Mouse (Mus musculus) cerebellum, adult 2 months (tissue): ENCODE results near the gene Ggnbp2. TPM values are rescaled to one million over a fixed set of nuclear protein-coding genes. Genes with fewer than 3 reads are reported as not detected.

Source experiments
- DNase-seq, 2 experiments: peaks; one replicate each; pipeline ENCODE4 v3.0.0; 2021
- H3K27ac ChIP-seq: fragments of 200-500 bp; 2 replicates; pipeline ENCODE4 v1.5.1; 2012; ENCODE audit warnings: low read length, control low read depth, inconsistent platforms; ENCODE audit not compliant: insufficient read depth
- H3K27me3 ChIP-seq: fragments of 200-500 bp; 2 replicates; pipeline ENCODE4 v1.6.1; 2012; ENCODE audit warnings: inconsistent platforms, mild to moderate bottlenecking, low read length, moderate library complexity; ENCODE audit not compliant: control insufficient read depth, insufficient read depth
- H3K4me1 ChIP-seq: fragments of 200-500 bp; 2 replicates; pipeline ENCODE4 v1.6.1; 2011; ENCODE audit warnings: low read length; ENCODE audit not compliant: control insufficient read depth, insufficient read depth
- H3K4me3 ChIP-seq: fragments of 200-500 bp; replicated peaks from 2 replicates; pipeline ENCODE3; 2011; ENCODE audit warnings: mild to moderate bottlenecking, low read depth, low read length, control low read depth; ENCODE audit not compliant: insufficient read depth
- CTCF ChIP-seq: fragments of 200-500 bp; IDR thresholded peaks from 2 replicates; pipeline ENCODE4 v1.5.1; 2011; ENCODE audit warnings: low read depth, mild to moderate bottlenecking, control low read depth, low read length, moderate library complexity, borderline replicate concordance; ENCODE audit not compliant: insufficient read depth
- POLR2A ChIP-seq: fragments of 200-500 bp; IDR thresholded peaks from 2 replicates; pipeline ENCODE4 v1.6.1; 2011; ENCODE audit warnings: low read length, control low read depth, borderline replicate concordance; ENCODE audit not compliant: insufficient read depth
- WGBS: fragments of 180-500 bp; shearing (Covaris S2); methylation state at CpG from one replicate; pipeline ENCODE4 v1.1.7; 2018; 5-methylcytosine and 5-hydroxymethylcytosine counted together
- polyA plus RNA-seq: library from polyadenylated mRNA; depleted of rRNA; stranded (reverse); fragments of >200 nt; gene quantifications from 2 replicates; pipeline ENCODE4 v1.2.3, GENCODE M21; 2012

Gene Ggnbp2
- polyA plus RNA-seq, 1 experiment = 123 TPM

DNA sequence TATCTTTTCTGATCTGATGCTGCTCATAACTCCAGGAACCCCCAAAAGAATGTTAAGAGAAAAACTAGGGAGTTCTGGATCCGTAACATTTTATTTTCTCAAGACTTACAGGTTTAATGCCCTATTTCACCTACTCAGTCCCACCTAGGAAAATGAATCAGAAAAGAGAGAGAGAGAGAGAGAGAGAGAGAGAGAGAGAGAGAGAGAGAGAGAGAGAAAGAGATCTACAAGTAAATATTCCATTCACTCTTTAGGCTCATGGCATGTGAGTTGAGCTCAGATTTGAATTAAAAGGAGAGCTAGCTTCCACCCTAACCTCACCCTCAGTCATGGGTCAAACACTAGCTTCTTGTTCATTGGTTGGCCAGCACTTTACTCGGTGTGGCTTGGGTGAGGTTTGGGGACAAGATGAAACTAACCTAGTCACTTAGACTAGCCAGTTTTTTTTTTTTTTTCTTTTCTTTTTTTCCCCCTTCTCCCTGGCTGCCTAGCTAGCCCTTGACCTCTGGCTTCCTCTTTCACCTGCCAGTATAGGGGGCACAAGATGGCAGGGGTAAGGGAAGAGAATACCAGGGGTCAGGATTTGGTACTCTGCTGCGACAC lies 42.6 kb downstream of the Ggnbp2 start:
- H3K27me3 ChIP-seq = no peaks in the 10 kb centered on the region
- H3K4me3 ChIP-seq = peak overlapping the region; percentile 85
- 37% methylated on average over 3 of the region's 3 CpGs for WGBS
- TF ChIP-seq POLR2A (no peak), CTCF (no peak)
- DNase-seq = no peak
- peaks cover 16% of the 10 kb centered on the region for H3K4me1 ChIP-seq
- 0 out of 2 replicates have a peak overlapping the region, but pooled peaks have one; percentile 75 for H3K27ac ChIP-seq

DNA sequence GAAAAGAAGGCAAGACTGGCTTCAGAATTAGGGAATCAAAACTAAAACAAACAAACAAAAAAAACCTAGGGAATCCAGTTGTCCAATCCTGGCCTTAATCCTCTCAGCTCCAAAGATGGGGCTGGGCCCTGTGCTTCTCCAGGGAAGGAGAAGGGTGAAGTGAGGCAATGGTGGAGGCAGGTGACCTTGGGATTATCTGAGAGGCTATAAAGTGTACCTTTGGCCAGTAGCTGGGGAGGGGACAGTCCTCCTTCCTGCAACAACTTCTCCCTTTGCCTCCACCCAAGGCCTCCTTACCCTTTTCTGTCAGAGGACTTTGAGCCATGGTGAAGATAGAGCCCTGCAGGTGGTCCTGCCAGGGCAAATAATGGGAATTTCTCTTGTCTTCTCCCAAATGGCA lies 43.1 kb downstream of the Ggnbp2 start:
- no peak for DNase-seq
- peaks cover 16% of the 10 kb centered on the region for H3K4me1 ChIP-seq
- no peak overlapping the region for H3K27ac ChIP-seq
- no peaks in the 10 kb centered on the region for H3K27me3 ChIP-seq
- peak overlapping the region; percentile 19 for H3K4me3 ChIP-seq
- TF ChIP-seq POLR2A (no peak), CTCF (no peak)

- TF ChIP-seq CTCF = no peak
- no peak for TF ChIP-seq POLR2A
- H3K27ac ChIP-seq = peak overlapping the region; percentile 40; the same call in 1 of the 2 replicates
- WGBS = under 1% methylated on average over 3 of the region's 3 CpGs
These were observed 44.4 kb downstream of the Ggnbp2 start for GRCm38 (mm10) chr11:84826185-84826584.

GRCm38 (mm10) chr11:84825261-84825807 lies 45.3 kb downstream of the Ggnbp2 start:
- Histone ChIP-seq H3K27me3 (no peaks in the 10 kb centered on the region), H3K27ac (no peak overlapping the region), H3K4me3 (no peak overlapping the region), H3K4me1 (peaks cover 16% of the 10 kb centered on the region)
- WGBS = 87% methylated on average over 10 of the region's 10 CpGs
- peak in 1 of 2 experiments; percentile 22 for DNase-seq
- no peak for TF ChIP-seq POLR2A
- no peak for TF ChIP-seq CTCF

More at GRCm38 (mm10) chr11:84826185-84826584, 44.4 kb downstream of the Ggnbp2 start:
- H3K27me3 ChIP-seq = no peaks in the 10 kb centered on the region
- H3K4me1 ChIP-seq = peaks cover 16% of the 10 kb centered on the region
- H3K4me3 ChIP-seq = peak overlapping the region; percentile 3
- peak; percentile 82 to 90 for DNase-seq

- 69% methylated on average over 10 of the region's 10 CpGs for WGBS
- Histone ChIP-seq H3K4me3 (no peak overlapping the region), H3K27me3 (no peaks in the 10 kb centered on the region), H3K4me1 (peaks cover 16% of the 10 kb centered on the region), H3K27ac (no peak overlapping the region)
- no peak for TF ChIP-seq POLR2A
- no peak for TF ChIP-seq CTCF
- DNase-seq = no peak
These were observed 47.1 kb downstream of the Ggnbp2 start for GRCm38 (mm10) chr11:84823484-84823897.

GRCm38 (mm10) chr11:84822487-84822886 lies 48.1 kb downstream of the Ggnbp2 start:
- Histone ChIP-seq H3K27ac (no peak overlapping the region), H3K27me3 (no peaks in the 10 kb centered on the region), H3K4me3 (no peak overlapping the region), H3K4me1 (peaks cover 15% of the 10 kb centered on the region)
- TF ChIP-seq POLR2A (no peak), CTCF (no peak)
- 75% methylated on average over 5 of the region's 5 CpGs for WGBS
- DNase-seq = no peak

DNA sequence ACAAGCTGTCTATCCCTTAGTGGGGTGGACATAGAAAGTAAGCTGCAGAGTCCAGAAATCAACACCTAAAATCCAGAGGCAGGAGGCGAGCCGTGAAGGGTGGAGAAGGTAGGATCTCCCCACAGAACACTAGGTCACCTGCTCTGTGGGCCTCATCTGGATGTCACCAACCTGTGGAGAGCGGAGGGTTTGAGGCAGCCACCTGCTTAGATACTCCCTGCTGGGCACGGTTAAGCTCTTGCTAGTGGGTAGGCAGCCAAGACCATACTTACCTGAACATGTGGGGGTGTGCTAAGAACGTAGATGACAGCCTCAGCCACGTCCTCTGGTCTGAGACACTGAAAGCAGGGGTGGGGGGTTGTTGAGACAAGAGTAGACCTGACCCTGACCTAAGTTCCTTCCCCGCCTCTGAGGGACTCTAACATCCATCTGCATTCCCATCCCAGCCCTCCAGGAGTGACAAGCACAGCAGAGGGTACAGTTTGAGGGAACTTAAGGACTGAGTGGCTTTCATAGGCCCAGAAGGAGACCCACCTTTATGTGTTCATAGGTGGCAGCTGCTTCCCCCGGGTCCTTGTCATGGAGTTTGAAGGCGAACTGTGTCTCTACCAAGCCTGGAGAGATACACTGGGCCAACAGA lies 49.4 kb downstream of the Ggnbp2 start:
- no peak for DNase-seq
- H3K4me3 ChIP-seq = no peak overlapping the region
- 79% methylated on average over 9 of the region's 9 CpGs for WGBS
- no peaks in the 10 kb centered on the region for H3K27me3 ChIP-seq
- no peak overlapping the region for H3K27ac ChIP-seq
- peaks cover 10% of the 10 kb centered on the region for H3K4me1 ChIP-seq
- no peak for TF ChIP-seq POLR2A
- no peak for TF ChIP-seq CTCF

GRCm38 (mm10) chr11:84818961-84819692 lies 51.5 kb downstream of the Ggnbp2 start, which contains the start of gene Mrm1:
TSS of gene Mrm1 (minus strand) at chr11:84819515.
- no peaks in the 10 kb centered on the region for H3K4me1 ChIP-seq
- under 1% methylated on average over 55 of the region's 55 CpGs for WGBS
- DNase-seq = peak; percentile 92
- TF ChIP-seq POLR2A = peak; percentile 50; the same call in 1 of the 2 replicates
- TF ChIP-seq CTCF = peak; percentile 76
- H3K27me3 ChIP-seq = no peaks in the 10 kb centered on the region
- peak within 1 kb of the TSS; percentile 41 for H3K27ac ChIP-seq
- peak within 1 kb of the TSS; percentile 68 for H3K4me3 ChIP-seq
